Mouse (Mus musculus) frontal cortex, adult 2 months (tissue): ENCODE data around the gene Hps4. TPM values are rescaled to one million over a fixed set of nuclear protein-coding genes. Genes with fewer than 3 reads are reported as not detected.
"Not testable (repeated sequence)": the region's sequence is repeated elsewhere in the genome, so short reads cannot be mapped to it uniquely, and the experiment has no call there.

Source experiments
- DNase-seq, 2 experiments: peaks; one replicate each; pipeline ENCODE4 v3.0.0; 2022; ENCODE audit warnings: low spot score in 1 of 2; ENCODE audit errors: extremely low spot score in 1 of 2
- polyA plus RNA-seq: library from polyadenylated mRNA; depleted of rRNA; stranded (reverse); fragments of >200 nt; gene quantifications from 2 replicates; pipeline ENCODE4 v1.2.3, GENCODE M21; 2012; rRNA removed

Hps4 gene
- polyA plus RNA-seq: 41.4 and 42.5 TPM in 2 replicates

DNA sequence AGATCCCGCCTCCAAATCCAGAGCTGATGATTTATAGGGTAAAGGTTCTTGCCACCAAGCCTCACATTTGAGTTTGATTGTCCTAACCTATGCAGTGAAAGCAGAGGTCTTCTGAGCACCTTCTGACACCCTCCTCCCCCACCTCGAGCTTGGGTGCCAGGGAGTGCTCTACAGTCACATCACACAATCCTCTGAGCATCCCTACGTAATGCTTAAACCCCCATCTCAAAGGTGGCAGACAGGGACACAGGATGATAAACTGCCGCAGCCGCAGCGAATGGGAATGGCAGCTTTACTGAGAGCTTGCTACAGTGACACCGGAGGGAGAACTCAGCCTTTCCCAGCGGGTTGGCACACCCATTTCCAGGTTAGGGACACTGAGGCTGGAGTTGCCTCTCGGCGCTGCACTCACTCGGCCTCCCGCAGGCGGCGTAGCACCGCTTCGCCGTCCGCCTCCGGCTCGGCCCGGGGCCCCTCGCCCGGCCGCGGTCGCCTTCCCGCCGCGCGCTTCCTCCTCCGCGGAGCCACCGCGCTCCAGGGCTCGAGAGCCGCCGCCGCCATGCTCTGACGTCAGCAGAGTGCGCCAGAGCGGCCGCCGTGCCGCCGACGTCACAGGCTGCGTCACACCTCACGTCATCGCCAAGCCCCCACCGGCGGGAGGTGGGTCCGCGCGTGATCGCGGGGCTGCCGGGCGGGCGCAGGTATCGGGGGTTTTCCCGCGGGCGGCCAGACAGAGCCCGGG lies at the start of gene Hps4, which contains the start of gene Srrd:
Hps4 (plus strand) TSS at position 621 of the 742 bp plus-strand sequence.
Srrd (minus strand) TSS at position 578 of the 742 bp plus-strand sequence.
- peak; percentile 56 to 92 for DNase-seq

DNA sequence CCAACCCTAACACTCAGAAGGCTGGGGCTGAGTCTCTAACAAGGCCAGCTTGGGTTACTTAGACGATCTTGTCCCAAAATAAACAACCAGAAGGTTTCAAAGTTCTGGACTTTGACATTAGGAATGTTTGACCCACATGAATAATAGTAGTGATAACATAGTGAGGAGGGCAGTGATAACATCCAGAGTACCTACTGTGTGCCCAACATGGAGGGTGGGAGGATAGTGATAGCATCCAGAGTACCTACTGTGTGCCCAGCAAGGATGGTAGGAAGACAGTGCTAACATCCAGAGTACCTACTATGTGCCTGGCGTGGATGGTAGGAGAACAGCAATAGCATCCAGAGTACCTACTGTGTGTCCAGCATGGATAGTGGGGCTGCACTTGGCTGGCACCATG lies 49.1 kb upstream of the Hps4 start:
- DNase-seq: no peak

DNA sequence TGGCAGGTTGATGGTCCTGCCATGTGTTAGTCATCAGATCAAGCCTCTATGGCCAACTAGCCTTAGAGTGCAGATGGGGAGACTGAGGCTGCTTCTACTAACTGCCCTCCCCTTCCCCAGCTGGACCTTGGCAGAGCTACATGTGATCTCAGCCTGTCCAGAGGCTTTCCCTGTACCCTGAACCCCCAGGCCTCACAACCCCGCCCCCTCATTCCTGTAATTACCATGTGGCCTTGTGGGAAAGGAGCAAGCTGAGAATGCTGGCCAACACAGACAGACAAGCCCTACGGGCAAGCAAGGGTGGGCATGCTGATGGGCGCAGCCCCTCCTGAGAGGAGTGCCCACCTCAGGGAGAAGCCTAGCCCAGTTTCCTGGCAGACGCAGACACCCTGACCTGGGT lies 48.2 kb upstream of the Hps4 start:
- no peak for DNase-seq

DNA sequence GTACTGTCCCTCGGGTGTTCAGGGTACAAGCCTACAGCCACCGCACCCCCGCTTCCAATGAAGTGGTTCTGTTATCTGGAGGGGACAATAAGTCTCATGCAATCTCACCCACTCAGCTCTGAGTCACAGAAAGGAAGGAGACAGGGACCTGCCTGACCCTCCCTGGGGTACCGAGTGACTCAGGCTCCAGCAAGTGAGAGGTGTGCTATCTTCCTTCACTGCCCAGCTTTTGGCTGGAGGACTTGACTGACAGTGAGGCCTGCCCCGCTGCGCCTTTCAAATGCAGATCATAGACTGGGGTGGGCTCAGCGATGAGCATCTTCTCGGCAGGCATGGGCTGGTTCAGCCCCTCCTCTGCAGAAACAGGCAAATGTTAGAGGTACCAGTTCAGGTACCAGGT lies 47.7 kb upstream of the Hps4 start:
- DNase-seq: no peak

DNA sequence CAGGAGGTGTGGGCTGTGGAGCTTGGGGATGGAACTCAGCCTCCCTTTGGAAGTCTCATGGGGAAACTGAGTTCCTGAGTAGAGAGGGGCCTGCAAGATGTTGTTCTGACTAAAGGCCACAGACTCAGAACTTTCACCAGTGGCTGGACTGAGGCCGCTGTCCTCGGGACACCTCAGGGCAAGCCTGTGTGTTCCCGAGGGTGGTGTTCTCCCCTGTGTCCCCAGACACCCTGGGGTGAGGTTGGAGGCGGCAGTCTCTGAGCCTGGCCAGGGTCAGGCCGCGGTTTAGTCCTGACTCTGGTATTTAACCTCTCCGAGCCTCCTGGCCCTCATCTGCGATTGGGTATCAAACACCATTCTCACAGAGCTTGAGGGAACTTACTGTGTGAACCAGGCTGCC lies 47.3 kb upstream of the Hps4 start:
- DNase-seq: no peak

DNA sequence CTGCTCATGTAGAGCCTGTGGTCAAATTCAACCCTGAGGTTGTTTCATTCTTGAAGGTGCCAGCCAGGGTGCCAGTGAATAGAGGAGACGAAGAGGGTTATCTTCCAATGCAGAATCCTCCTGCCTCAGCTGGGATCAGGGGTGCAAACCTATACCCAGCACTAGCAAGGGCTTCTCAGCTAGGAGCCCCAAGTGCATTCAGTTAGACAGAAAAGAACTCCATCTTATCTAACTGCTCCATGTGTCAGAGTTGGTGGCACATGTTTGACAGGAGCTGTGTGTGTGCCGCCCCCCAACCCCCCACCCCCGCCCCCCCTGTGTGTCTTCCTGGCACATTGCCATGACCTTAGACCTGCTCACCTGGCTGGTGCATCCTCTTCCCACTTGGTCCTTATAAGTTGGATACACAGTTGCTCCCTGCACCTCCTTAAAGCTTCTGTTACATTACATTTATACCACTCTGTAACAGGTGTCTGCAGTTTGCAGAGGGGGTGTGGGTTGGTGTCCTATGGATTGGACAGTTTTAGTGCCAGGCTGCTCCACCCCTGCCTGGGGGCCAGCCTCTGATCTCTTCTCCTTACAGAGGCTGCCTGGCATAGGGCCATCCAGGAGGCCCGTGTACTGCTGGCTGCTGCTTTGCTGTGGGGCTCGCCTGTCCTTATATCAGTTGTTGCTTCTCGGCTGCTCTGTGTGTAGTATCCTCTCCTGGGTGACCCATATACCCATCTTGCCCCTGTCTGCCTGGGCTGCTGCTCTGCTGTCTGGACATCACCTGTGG lies 46.3 kb upstream of the Hps4 start:
- no peak for DNase-seq

DNA sequence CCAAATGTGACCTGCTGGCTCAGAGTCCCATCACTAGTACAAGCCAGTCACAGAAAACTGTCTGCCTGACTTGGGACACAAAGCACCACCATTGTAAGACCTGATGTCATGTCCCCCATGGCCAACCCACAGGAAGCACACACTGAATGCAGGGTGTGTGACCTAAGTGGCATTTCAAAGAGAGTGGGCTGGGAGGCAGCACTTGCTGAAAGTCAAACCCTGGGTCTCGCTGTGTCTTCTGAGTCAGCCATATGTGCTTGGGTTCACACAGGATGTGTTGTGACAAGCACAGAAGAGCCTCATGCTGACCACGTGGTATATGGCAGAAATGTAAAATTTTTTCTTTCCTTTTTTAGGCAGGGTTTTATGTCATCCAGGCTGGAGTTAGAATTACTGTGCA lies 45.6 kb upstream of the Hps4 start:
- peak in 1 of 2 experiments; percentile 32 for DNase-seq

DNA sequence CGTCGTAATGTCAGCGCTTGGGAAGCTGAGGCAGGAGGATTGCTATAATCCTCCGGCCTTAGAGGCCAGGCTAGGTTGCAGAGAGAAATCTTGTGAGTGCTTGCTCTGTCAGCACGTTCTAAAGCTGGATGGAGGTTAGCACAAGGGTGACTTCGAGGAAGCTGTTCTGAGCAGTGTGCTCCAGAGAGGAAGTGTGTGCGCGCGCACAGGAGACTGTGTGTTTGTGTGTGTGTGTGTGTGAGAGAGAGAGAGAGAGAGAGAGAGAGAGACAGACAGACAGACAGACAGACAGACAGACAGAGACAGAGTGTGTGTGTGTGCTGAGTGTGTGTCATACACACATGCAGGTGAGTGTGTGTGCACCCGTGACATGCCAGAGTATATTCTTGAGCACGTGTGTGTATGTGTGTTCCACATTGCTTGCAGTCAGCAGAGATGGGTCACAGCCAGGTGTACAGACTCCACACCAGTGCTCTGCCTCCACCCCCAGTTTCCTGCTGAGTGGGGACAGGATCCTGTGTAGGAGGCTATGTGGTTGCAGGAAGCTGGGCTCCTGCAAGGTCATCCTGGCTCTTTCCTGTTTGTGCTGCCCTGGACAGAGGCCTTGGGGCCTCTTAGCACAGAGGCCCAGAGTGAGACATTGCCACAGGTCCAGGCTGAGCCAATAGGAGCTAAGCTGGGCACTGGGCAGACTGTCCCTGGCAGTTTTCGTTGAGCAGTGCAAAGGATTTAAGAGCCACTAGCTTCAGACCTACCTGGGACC lies 44.5 kb upstream of the Hps4 start:
- DNase-seq: no peak

DNA sequence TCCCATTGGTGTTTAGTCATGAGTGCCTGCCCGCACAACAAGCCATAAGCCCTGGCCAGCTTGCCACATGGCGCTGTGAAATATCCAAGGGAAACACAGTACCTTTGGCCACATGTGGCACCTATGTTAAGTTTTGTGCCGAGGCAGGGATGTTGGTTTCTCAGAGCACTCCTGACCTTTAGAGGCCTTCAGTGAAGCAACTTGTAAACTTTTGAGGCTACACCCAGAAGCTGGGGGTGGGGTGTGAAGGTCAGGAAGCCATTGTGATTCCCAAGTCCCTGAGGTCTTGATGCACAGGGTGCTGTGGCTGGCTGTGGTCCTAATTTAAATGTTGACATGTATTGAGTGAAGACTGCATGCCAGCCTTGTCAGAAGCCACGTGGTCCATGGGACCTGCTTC lies 43.5 kb upstream of the Hps4 start:
- DNase-seq: no peak

DNA sequence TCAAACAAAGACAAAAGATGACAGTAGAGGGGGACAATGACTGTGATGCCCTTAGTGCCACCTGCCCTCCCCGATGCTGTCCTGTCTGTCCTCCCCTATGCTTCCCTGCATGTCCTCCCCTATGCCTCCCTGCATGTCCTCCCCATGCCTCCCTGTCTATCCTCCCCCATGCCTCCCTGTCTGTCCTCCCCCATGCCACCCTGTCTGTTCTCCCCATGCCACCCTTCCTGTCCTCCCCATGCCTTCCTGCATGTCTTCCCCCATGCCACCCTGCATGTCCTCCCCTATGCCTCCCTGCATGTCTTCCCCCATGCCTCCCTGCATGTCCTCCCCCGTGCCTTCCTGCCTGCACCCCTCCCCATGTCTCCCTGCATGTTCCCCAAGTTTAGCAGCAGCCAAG lies 42.8 kb upstream of the Hps4 start:
- no peak for DNase-seq

DNA sequence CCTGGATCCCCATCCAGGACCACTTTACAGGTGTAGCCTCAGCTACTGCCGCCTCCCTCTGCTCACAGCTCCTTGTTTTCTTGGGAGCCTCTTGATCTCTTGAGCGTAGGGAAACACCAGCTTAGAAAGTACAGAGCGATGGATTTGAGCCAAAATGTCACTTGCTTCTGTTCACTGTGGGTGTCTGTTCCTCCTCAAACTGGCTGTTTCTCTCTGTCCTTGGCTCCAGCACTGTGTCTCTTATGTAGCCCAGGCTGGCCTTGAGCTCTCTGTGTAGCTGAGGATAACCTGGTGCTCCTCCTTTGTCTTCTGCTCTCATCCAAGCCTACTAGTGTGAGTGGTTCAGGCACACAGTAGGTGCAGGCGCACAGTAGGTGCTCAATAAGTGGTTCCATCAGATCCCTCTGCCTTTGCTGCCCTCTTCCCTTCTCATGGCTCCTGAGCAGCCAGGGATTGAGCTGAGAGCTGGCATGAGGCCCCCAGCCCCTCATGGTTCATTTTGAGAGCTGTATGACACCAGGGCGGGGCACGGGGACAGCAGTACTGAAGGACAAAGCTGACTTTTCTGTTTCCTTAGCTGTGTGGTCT lies 42.1 kb upstream of the Hps4 start:
- peak in 1 of 2 experiments; percentile 50 for DNase-seq

DNA sequence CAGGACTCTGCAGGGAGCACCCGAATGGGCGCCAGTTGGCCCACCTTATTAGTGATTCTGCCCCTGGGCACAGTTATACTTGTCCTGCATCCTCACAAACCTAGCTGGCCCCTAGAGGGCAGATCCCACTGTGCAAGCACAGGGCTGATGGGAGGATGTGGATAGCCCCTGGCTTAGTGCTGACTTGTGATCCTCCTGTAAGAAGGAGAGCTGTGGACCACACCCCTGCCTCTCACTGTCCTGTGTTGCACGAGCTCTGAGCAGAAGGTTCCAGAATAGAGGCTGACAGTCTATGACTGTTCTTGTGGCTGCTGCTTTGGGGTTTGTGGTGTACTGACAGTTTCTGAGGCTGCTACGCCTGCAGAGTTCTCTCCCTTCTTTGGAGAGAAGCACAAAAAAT lies 41.2 kb upstream of the Hps4 start:
- DNase-seq: no peak

DNA sequence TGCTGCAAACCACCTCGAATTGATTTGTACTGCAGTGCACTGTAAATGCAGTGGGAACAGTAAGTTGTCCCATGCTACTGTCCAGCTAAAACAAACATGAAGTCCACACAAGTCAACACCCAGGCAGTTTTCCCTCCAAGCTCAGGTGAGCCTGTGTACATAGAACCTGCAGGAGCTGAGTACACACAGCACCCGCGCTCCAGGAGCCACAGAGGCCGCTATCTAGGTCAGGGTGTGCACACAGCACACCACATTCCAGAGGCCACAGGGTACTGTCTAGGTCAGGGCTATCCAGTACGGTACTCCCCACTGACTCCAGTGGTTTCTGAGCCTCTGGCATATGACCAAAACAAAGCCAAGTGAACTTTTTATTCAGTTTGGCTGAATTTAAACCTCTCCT lies 40.6 kb upstream of the Hps4 start:
- no peak for DNase-seq

DNA sequence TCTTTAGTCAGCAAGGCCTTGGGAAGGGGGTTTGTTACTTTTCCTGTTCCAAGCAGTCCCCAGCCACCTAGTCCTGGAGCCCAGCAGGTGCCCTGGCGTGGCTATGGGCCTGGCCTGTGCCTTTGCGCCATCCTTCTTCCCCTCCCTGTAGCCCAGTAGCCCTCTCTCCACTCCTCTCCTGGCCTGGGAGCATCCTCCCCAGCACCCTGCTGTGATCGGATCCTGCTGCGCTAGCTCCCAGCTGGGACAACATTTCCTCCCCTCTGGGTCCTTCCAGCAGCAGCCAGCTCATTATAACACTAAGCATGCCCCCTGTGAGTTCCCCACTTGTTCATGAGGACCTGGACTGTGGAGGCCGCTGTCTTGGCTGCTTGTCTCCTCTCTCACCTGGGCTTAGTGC lies 37.0 kb upstream of the Hps4 start:
- DNase-seq: no peak

DNA sequence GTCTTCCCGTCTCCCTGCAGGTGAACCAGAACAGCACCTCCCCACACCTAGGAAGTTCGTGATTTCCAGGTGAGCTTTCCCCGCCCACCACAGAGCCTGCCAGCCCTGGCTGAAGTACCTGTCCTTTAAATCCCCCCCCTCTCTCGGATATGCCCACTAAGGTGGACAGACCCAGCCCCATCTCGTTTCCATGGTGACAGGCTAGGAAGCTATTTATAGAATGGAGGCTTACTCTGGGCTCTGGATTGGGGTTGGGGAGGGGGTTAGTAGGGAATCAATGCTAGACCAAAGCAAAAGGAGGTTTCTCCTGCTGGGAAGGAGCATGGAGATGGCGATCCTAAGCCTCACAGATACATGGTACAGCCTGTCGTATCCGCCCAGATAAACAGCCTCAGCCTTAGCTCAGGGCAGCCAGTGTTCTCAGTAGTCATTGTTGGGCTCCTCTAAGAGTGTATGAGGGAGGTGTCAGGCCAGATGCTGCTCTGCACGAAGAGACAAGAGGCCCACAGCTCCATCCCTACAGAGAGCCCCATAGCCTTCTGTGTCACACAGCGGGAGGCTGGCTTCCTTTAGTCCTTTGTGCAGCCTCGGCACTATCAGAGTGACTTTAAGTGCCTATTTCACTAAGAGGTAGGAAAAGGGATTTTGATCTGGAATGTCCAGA lies 29.5 kb upstream of the Hps4 start:
- DNase-seq: no peak

DNA sequence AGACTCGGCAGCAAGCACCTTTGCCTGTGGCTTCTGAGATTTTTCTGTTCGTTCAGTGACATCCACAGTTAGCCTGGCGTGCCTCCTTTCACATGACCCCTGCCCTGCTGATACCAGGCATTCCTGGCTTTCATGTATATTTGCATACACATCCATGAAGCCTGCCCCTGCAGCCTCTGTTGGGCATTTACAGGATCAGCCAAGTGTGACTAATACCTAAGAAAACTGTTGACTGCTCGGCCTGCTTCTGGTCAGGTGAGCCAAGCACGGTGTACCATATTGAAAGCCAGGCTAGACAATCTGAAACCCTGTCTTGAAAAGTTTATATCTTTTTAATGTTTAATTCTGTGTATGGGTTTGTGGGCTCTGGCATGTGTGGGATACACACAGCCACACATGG lies 26.4 kb upstream of the Hps4 start:
- DNase-seq: no peak

DNA sequence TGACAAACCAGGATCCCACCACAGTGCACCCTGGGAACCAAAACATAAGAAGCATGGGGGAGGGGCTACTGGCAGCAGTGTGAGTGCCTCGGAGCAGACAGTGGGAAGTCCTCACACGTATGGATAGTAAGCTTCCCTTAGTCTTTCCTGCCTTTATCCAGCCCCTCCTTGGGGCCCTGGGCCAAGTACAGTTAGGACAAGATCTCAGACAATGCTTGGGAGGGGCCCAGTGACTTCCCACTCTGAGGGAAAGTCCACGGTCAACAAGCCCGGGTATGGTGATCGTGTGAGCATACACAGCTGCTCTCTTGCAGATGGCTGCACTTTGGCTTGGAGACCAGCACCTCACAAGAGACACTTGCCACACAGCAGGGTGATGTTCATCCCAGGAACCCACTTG lies 25.6 kb upstream of the Hps4 start:
- no peak for DNase-seq

DNA sequence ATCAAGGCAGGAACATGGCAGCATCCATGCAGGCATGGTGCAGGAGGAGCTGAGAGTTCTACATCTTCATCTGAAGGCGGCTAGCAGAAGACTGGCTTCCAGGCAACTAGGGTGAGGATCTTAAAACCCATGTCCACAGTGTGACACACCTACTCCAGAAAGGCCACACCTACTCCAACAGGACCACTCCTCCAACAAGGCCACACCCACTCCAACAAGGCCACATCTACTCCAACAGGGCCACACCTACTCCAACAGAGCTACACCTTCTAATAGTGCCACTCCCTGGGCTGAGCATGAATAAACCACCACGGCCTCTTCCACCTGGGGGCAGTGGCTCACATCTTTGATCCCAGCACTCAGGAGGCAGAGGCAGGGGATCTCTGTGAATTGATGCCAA lies 23.5 kb upstream of the Hps4 start:
- not testable (repeated sequence) for DNase-seq

DNA sequence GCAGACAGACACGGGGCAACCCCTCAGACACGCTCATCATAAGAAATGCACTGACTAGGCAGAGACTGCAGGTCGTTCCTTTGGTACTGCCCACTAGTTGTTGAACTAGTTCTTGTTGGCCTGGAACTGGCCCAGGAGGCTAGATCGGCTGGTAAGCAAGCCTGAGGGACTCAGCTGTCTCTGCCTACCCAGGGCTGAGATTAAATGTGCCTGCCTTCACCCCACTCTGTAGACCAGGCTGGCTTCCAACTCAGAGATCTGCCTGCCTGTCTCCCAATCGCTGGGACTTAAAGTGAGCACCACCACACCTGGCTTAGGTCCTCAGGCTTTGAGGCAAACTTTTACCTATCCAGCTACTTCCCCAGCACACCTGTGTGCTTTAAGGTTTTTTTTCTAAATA lies 22.5 kb upstream of the Hps4 start:
- no peak for DNase-seq

DNA sequence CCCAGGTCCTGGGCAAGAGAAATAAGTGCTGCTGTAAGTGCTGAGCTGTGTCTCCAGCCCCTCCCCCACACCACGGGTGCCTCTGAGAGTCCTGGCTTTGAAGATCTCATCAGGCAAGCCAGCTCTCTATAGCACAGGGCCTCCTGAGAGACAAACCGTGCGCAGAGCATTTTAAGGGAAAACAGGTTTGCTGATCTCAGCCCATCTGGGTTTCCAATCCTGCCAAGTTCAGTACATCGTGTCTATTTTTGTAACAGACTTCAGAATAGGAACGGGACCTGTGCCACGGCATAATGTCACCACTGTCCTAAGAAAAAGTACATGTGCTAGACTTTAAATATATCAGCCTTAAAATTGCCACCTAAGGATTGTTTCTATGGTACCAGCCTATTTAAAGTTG lies 21.9 kb upstream of the Hps4 start:
- peak; percentile 87 to 93 for DNase-seq
